Mouse (Mus musculus) hindbrain, embryonic 14.5 days (tissue): ENCODE measurements around the gene Adgrl2. TPM values are rescaled to one million over a fixed set of nuclear protein-coding genes. Genes with fewer than 3 reads are reported as not detected.
A peak's percentile ranks its signal among the peaks of the same experiment; 100 is the strongest.

Source experiments
- ATAC-seq: fragments of 200-750 bp; cut with Nextera tagmentation; 2 replicates; pipeline ENCODE4 v1.8.0; 2017; ENCODE audit warnings: moderate number of reproducible peaks, mild to moderate bottlenecking, moderate TSS enrichment, moderate library complexity; ENCODE audit not compliant: low FRiP score
- DNase-seq: peaks from one replicate; pipeline ENCODE4 v3.0.0-alpha.2; 2015; ENCODE audit warnings: low spot score
- H3K27ac ChIP-seq: fragments of 300-500 bp; sonication (generic); 2 replicates; pipeline ENCODE4 v1.5.1; 2014; ENCODE audit warnings: mild to moderate bottlenecking, moderate library complexity
- H3K27me3 ChIP-seq: fragments of 300-500 bp; sonication (generic); 2 replicates; pipeline ENCODE4 v1.6.1; 2014; ENCODE audit warnings: mild to moderate bottlenecking, low read length, mixed read lengths; ENCODE audit not compliant: control insufficient read depth, insufficient read depth
- H3K36me3 ChIP-seq: fragments of 300-500 bp; sonication (generic); replicated peaks from 2 replicates; pipeline ENCODE4 v1.6.1; 2014; ENCODE audit not compliant: control insufficient read depth, insufficient read depth
- H3K4me1 ChIP-seq: fragments of 300-500 bp; sonication (generic); replicated peaks from 2 replicates; pipeline ENCODE4 v1.6.1; 2014; ENCODE audit warnings: antibody characterized with exemption, low read length, mixed read lengths; ENCODE audit not compliant: control insufficient read depth, insufficient read depth
- H3K4me2 ChIP-seq: fragments of 300-500 bp; sonication (generic); replicated peaks from 2 replicates; pipeline ENCODE4 v1.6.1; 2014; ENCODE audit warnings: mild to moderate bottlenecking, moderate library complexity
- H3K4me3 ChIP-seq: fragments of 300-500 bp; sonication (generic); replicated peaks from 2 replicates; pipeline ENCODE4 v1.5.1; 2014; ENCODE audit warnings: mild to moderate bottlenecking, low read length
- H3K9ac ChIP-seq: fragments of 300-500 bp; sonication (generic); 2 replicates; pipeline ENCODE4 v1.6.1; 2014
- H3K9me3 ChIP-seq: fragments of 300-500 bp; sonication (generic); 2 replicates; pipeline ENCODE4 v1.6.1; 2016; ENCODE audit warnings: low read length; ENCODE audit not compliant: control insufficient read depth
- WGBS: fragments of 180-500 bp; shearing (Covaris S2); extraction: QIAGEN DNeasy Blood & Tissue Kit; methylation state at CpG from one replicate; pipeline ENCODE4 v1.1.7; 2014; 5-methylcytosine and 5-hydroxymethylcytosine counted together
- polyA plus RNA-seq: library from polyadenylated mRNA; unstranded; fragments of >200 nt; fragmentation: Nextera tagmentation; extraction: Ambion mirVana; gene quantifications from 2 replicates; pipeline ENCODE4 v1.2.1, GENCODE M21; 2014

Adgrl2 gene
- polyA plus RNA-seq, 1 experiment from 2014 or later, result 171 TPM

- H3K36me3 ChIP-seq, result peaks cover 9% of the 10 kb centered on the region; the same call in 1 of the 2 replicates
- no peak overlapping the region for H3K4me3 ChIP-seq
- WGBS, result 87% methylated on average over 8 of the region's 8 CpGs
- H3K27me3 ChIP-seq, result no peaks in the 10 kb centered on the region
- H3K9ac ChIP-seq, result no peak overlapping the region
- H3K9me3 ChIP-seq, result no peaks in the 10 kb centered on the region
- ATAC-seq, result no peak
- H3K4me2 ChIP-seq, result no peak overlapping the region
- DNase-seq, result no peak
- 0 out of 2 replicates have a peak, but pooled peaks cover 3% of the 10 kb centered on the region for H3K4me1 ChIP-seq
- H3K27ac ChIP-seq, result no peak overlapping the region
Measured at GRCm38 (mm10) chr3:148885980-148886668, 104.2 kb downstream of the Adgrl2 start.

GRCm38 (mm10) chr3:148885184-148885583, 105.2 kb downstream of the Adgrl2 start:
- H3K9me3 ChIP-seq, result no peaks in the 10 kb centered on the region
- 78% methylated on average over 4 of the region's 4 CpGs for WGBS
- 0 out of 2 replicates have a peak, but pooled peaks cover 3% of the 10 kb centered on the region for H3K4me1 ChIP-seq
- no peaks in the 10 kb centered on the region for H3K27me3 ChIP-seq
- DNase-seq (no peak), ATAC-seq (no peak)
- peaks cover 9% of the 10 kb centered on the region; the same call in 1 of the 2 replicates for H3K36me3 ChIP-seq
- no peak overlapping the region for H3K4me2 ChIP-seq
- H3K27ac ChIP-seq, result no peak overlapping the region
- H3K9ac ChIP-seq, result no peak overlapping the region
- H3K4me3 ChIP-seq, result no peak overlapping the region

DNA sequence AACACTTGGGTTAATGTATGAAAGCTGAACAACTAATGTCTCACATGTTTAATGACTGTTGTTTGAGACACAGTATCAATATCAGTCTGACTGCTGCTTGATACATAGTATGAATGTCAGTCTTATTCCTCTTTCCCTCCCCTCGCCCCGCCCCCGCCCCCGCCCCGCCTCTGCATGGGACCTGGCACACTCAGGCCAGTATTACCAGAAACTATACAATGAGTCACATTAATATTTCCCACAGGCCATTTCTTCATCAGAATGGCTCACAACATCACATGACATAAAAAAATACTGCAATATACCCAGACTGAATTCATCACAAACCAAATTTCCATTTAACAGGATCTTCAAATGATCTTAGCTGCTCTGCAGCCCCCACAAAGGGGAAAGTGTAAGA, 108.9 kb downstream of the Adgrl2 start:
- H3K4me1 ChIP-seq, result peaks cover 13% of the 10 kb centered on the region
- WGBS, result 93% methylated on average over 5 of the region's 5 CpGs
- ATAC-seq (no peak), DNase-seq (no peak)
- H3K27ac ChIP-seq, result no peak overlapping the region
- no peaks in the 10 kb centered on the region for H3K9me3 ChIP-seq
- H3K9ac ChIP-seq, result no peak overlapping the region
- no peak overlapping the region for H3K4me3 ChIP-seq
- no peaks in the 10 kb centered on the region for H3K36me3 ChIP-seq
- H3K4me2 ChIP-seq, result no peak overlapping the region
- no peaks in the 10 kb centered on the region for H3K27me3 ChIP-seq

DNA sequence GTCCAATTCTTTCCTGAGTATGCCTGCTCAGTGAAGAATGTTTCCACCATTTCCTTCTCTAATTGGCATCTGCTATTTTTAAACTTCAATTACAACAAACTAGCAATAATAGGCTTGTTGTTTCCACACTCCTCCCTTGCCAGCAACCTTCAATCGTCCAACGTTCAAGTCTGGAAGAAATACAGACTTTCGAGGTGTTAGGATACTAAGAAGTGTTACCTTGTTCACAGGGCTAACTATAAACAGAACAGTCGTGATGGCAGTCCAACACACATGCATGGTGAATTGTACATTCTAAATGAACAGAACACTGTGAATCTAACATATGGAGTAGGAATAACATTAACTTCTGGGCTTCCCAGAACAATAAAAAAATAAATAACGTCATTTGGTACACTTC, 117.8 kb downstream of the Adgrl2 start:
- no peak overlapping the region for H3K4me2 ChIP-seq
- H3K36me3 ChIP-seq, result no peaks in the 10 kb centered on the region
- WGBS, result 74% methylated on average over 5 of the region's 5 CpGs
- no peak overlapping the region for H3K27ac ChIP-seq
- no peak overlapping the region for H3K4me3 ChIP-seq
- ATAC-seq, result no peak
- no peak overlapping the region for H3K9ac ChIP-seq
- peaks cover 6% of the 10 kb centered on the region for H3K4me1 ChIP-seq
- no peaks in the 10 kb centered on the region for H3K27me3 ChIP-seq
- H3K9me3 ChIP-seq, result no peaks in the 10 kb centered on the region
- DNase-seq, result no peak

DNA sequence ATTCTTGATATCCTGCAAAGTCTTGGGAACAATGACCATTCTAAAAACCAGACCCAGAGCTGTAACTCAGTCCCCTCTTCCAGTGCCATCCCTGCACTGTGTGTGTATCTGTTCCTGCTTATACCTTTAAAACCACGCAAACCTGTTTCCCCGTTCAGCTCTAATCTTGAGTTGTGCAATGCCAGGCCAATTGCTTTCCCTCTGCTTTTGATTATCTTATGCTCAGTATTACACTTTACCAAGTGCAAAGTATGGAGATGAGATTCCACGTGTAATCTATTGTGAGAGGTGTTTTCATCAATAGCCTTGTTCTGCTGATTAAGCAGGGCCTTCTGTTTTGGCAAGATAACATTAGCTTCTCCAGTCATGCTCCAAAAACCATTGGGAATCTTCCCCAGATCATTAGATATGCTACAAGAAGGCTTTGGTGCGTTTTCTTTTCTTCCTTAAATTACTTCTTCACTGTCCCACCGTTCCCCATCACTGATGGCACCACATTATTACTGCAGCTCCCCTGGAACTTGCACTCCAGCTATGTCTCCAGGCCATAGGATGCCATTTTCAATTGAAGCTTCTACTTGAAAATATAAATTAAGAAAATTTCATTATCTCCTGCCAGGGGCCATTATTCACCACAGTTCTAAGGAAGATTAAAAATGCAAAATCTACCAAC, 118.4 kb downstream of the Adgrl2 start:
- Histone ChIP-seq H3K4me1 (peaks cover under 1% of the 10 kb centered on the region), H3K9me3 (no peaks in the 10 kb centered on the region), H3K4me2 (no peak overlapping the region), H3K27me3 (no peaks in the 10 kb centered on the region), H3K27ac (no peak overlapping the region), H3K4me3 (no peak overlapping the region), H3K36me3 (no peaks in the 10 kb centered on the region), H3K9ac (no peak overlapping the region)
- WGBS, result 62% methylated on average over 5 of the region's 5 CpGs
- ATAC-seq (peak; percentile 40; the same call in 1 of the 2 replicates), DNase-seq (no peak)

- 0 out of 2 replicates have a peak, but pooled peaks cover 2% of the 10 kb centered on the region for H3K4me1 ChIP-seq
- no peak overlapping the region for H3K4me2 ChIP-seq
- H3K4me3 ChIP-seq, result no peak overlapping the region
- H3K36me3 ChIP-seq, result 0 out of 2 replicates have a peak, but pooled peaks cover 5% of the 10 kb centered on the region
- DNase-seq, result no peak
- no peak overlapping the region for H3K9ac ChIP-seq
- ATAC-seq, result no peak
- H3K9me3 ChIP-seq, result no peaks in the 10 kb centered on the region
- H3K27me3 ChIP-seq, result no peaks in the 10 kb centered on the region
- 29% methylated on average over 8 of the region's 8 CpGs for WGBS
- peak overlapping the region; percentile 26; the same call in 1 of the 2 replicates for H3K27ac ChIP-seq
Measured at GRCm38 (mm10) chr3:148867618-148868017, 122.7 kb downstream of the Adgrl2 start.

GRCm38 (mm10) chr3:148866633-148867032, 123.7 kb downstream of the Adgrl2 start:
- Histone ChIP-seq H3K9me3 (no peaks in the 10 kb centered on the region), H3K4me2 (no peak overlapping the region), H3K9ac (no peak overlapping the region), H3K27ac (no peak overlapping the region), H3K4me1 (0 out of 2 replicates have a peak, but pooled peaks cover 2% of the 10 kb centered on the region), H3K4me3 (no peak overlapping the region), H3K27me3 (no peaks in the 10 kb centered on the region), H3K36me3 (0 out of 2 replicates have a peak, but pooled peaks cover 5% of the 10 kb centered on the region)
- 90% methylated on average over 5 of the region's 5 CpGs for WGBS
- DNase-seq (no peak), ATAC-seq (no peak)

GRCm38 (mm10) chr3:148866053-148866452, 124.3 kb downstream of the Adgrl2 start:
- Histone ChIP-seq H3K27ac (no peak overlapping the region), H3K27me3 (no peaks in the 10 kb centered on the region), H3K36me3 (0 out of 2 replicates have a peak, but pooled peaks cover 5% of the 10 kb centered on the region), H3K4me3 (no peak overlapping the region), H3K9ac (no peak overlapping the region), H3K4me2 (no peak overlapping the region), H3K4me1 (0 out of 2 replicates have a peak, but pooled peaks cover 2% of the 10 kb centered on the region), H3K9me3 (no peaks in the 10 kb centered on the region)
- no peak for ATAC-seq
- WGBS, result 93% methylated on average over 7 of the region's 7 CpGs
- DNase-seq, result no peak

- peak; percentile 50; the same call in 1 of the 2 replicates for ATAC-seq
- Histone ChIP-seq H3K27ac (no peak overlapping the region), H3K4me2 (no peak overlapping the region), H3K36me3 (0 out of 2 replicates have a peak, but pooled peaks cover 5% of the 10 kb centered on the region), H3K4me3 (no peak overlapping the region), H3K9ac (no peak overlapping the region), H3K9me3 (no peaks in the 10 kb centered on the region), H3K4me1 (0 out of 2 replicates have a peak, but pooled peaks cover 2% of the 10 kb centered on the region), H3K27me3 (no peaks in the 10 kb centered on the region)
- 72% methylated on average over 7 of the region's 7 CpGs for WGBS
- no peak for DNase-seq
Measured at GRCm38 (mm10) chr3:148865234-148865633, 125.1 kb downstream of the Adgrl2 start.
